Mouse (Mus musculus) central nervous system, embryonic 11.5 days (tissue): ENCODE results near the gene St13. TPM values are rescaled to one million over a fixed set of nuclear protein-coding genes. Genes with fewer than 3 reads are reported as not detected.

Experiments used
- polyA plus RNA-seq: library from polyadenylated mRNA; depleted of rRNA; stranded (reverse); fragments of >200 nt; gene quantifications from 2 replicates; pipeline ENCODE4 v1.2.3, GENCODE M21; 2012; rRNA removed

Gene St13
- polyA plus RNA-seq: 123 and 279 TPM in 2 replicates

DNA sequence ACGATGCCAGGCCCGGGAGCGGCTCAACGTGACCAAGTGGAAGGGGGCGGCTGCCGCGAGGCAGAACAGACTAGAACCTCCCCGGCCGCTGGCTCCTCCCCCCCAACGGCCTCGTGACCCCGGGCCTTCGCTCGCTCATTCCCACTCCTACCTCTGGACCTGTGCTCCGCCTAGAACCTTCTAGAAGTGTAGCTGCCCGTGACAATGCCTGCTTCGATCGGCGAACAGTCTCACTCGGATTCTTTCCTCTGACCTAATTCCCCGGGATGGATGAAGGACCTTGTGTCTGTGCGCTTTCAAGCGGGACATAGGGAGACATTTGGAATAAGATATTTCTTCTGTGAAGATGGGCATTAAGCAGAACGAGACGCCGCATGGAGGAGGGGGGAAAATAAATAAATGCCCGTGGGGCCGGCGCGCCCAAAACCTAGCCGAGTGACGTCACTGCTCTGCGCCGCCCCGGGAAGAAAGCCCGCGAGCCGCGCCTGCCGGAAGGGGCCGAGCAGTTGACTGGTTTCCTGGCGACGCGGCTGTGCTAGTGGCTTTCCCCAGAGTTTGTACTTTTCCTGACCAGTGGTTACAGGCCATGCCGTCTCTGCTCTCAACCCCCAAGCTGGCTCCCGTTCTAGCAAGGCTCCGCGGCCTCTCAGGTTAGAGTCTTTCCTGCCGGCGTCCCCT lies at the start of gene St13, which contains the start of gene Xpnpep3:
St13 (minus strand) TSS at position 440 of the 678 bp plus-strand sequence.
Xpnpep3 (plus strand) TSS at position 501 of the 678 bp plus-strand sequence.

GRCm38 (mm10) chr15:81408199-81408598 lies 8.3 kb upstream of the St13 start, which contains the start of gene Dnajb7:
Gene Dnajb7 (minus strand): TSS chr15:81408299.

GRCm38 (mm10) chr15:81360345-81361021 lies 39.4 kb downstream of the St13 start, which contains the start of gene Slc25a17:
Gene Slc25a17 (minus strand): TSS chr15:81360812.

Other genes with a start within 250 kb of the St13 start
- 20.9 and 22.8 TPM in 2 replicates for gene Mrtfa, start 209.3 kb downstream of the St13 start, polyA plus RNA-seq
- 0.31 and 0.77 TPM in 2 replicates for gene Mchr1, start 164.6 kb downstream of the St13 start, polyA plus RNA-seq
- gene Slc25a17, start 39.3 kb downstream of the St13 start, polyA plus RNA-seq: 62.4 and 84.3 TPM in 2 replicates
- gene Xpnpep3, start 61 bp upstream of the St13 start, polyA plus RNA-seq: 6.0 and 9.5 TPM in 2 replicates
- not detected in 2 replicates for gene Dnajb7, start 8.2 kb upstream of the St13 start, polyA plus RNA-seq
- 245 and 304 TPM in 2 replicates for gene Rbx1, start 66.2 kb upstream of the St13 start, polyA plus RNA-seq
- 43.5 and 52.3 TPM in 2 replicates for gene Ep300, start 185.3 kb upstream of the St13 start, polyA plus RNA-seq